ENCODE assay signal across 12 mouse cellular contexts in the genomic region with DNA sequence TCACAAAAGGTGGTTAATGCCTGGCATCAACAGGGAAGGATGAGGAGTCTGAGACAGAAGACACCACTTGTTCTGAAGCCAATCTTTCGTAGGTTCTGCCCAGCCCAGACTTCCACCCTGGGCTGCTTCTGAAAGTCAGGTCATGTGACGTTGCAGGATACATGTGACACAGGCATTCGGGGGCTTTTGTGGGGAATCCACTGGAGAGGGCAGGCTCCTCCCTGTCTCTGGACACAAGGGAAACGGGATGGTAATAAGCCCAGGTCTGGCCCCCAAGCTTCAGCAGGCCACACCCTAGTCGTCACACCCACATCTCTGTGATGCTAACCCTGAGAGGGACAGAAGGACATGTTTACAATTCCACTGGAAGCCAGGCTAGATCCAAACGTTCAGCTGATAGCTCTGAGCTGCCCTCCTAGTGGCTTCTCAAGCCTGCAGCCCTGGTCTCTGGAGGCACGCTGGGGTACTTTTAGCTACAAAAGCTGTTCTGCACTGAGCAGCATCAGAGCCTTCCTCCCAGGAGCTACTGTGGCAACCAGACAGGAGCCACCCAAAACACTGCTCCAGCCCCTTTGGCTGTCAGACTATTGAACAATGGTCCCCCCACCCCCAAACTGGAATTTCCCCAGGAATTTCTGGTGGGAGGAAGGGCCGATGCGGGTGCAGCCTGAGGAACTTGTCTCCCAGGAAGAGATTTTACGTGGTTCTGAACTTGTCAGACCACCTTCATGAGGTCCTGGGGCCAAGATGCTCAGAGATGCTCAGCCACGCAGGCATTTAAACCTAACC. TPM values are rescaled to one million over a fixed set of nuclear protein-coding genes. Genes with fewer than 3 reads are reported as not detected.
DNase-seq lines count a peak whose midpoint lies in the region; ATAC-seq and TF ChIP-seq lines count a peak whose summit lies in the region.
"Had no signal": no experiment of that assay in that cellular context is flagged by ENCODE, and none has a peak within 500 bp of the region (broad histone marks: within the 10 kb centered on the region; RNA-seq: fewer than 3 reads in every experiment).

No protein-coding gene starts in this region.

- H3K9ac ChIP-seq in kidney, embryonic 15.5 days, result no peak overlapping the region
- H3K9ac ChIP-seq in midbrain, embryonic 11.5 days (ENCODE audit: low read length), result peak overlapping the region; percentile 42; the same call in 1 of the 2 replicates
- H3K9ac ChIP-seq in midbrain, postnatal 0 days (replicated peaks; ENCODE audit: low read length, poor library complexity, severe bottlenecking), result no peak overlapping the region
- H3K9ac ChIP-seq: heart, embryonic 15.5 days; liver, embryonic 15.5 days; midbrain, embryonic 15.5 days had no signal

- DNase-seq in kidney, adult 2 months, result no peak
- no peak for DNase-seq in midbrain, embryonic 11.5 days (ENCODE audit: low spot score, missing footprints)
- DNase-seq in midbrain, postnatal 0 days (ENCODE audit: low spot score), result no peak
- no peak for DNase-seq in urinary bladder, adult 2 months (ENCODE audit: low spot score)
- no peak for DNase-seq in ovary, postnatal 14 days (ENCODE audit: low spot score)
- DNase-seq: cerebellum, postnatal 10 days had no signal

- 0 out of 2 replicates have a peak, but pooled peaks have one; percentile 37 for ATAC-seq in kidney, embryonic 15.5 days (replicated peaks; ENCODE audit: low FRiP score)
- ATAC-seq in midbrain, embryonic 11.5 days (ENCODE audit: low FRiP score), result no peak
- ATAC-seq in midbrain, postnatal 0 days (ENCODE audit: low FRiP score), result no peak
- ATAC-seq: midbrain, embryonic 15.5 days had no signal

- no peak overlapping the region for H3K27ac ChIP-seq in kidney, embryonic 15.5 days
- H3K27ac ChIP-seq in kidney, adult 2 months (ENCODE audit: insufficient read depth, low read depth, low read length), result no peak overlapping the region
- no peak overlapping the region for H3K27ac ChIP-seq in midbrain, embryonic 11.5 days (ENCODE audit: low read depth, low read length)
- no peak overlapping the region for H3K27ac ChIP-seq in midbrain, postnatal 0 days (ENCODE audit: low read depth, low read length)
- H3K27ac ChIP-seq in brown adipose tissue, adult 24 weeks (replicated peaks; ENCODE audit: low read depth, low read length), result 0 out of 2 replicates have a peak overlapping the region, but pooled peaks have one; percentile 6
- H3K27ac ChIP-seq: heart, embryonic 15.5 days; layer of hippocampus, adult 2 months; liver, embryonic 15.5 days; midbrain, embryonic 15.5 days had no signal

- no peak overlapping the region for H3K4me3 ChIP-seq in kidney, embryonic 15.5 days (replicated peaks)
- no peak overlapping the region for H3K4me3 ChIP-seq in kidney, adult 2 months (ENCODE audit: insufficient read depth, low read depth, low read length)
- no peak overlapping the region for H3K4me3 ChIP-seq in midbrain, embryonic 11.5 days (ENCODE audit: low read depth, low read length)
- H3K4me3 ChIP-seq in midbrain, postnatal 0 days (ENCODE audit: low read depth, low read length), result no peak overlapping the region
- no peak overlapping the region for H3K4me3 ChIP-seq in brown adipose tissue, adult 24 weeks (ENCODE audit: insufficient read depth, low read depth, low read length)
- H3K4me3 ChIP-seq: heart, embryonic 15.5 days; layer of hippocampus, adult 2 months; liver, embryonic 15.5 days; midbrain, embryonic 15.5 days had no signal

- no peak for TF ChIP-seq CTCF in kidney, adult 2 months (conservative IDR thresholded peaks at IDR 0.05; ENCODE audit: insufficient read depth, insufficient read length, low read depth, low read length)
- no peak for TF ChIP-seq CTCF in midbrain, postnatal 0 days (IDR thresholded peaks at IDR 0.05)

- H3K9me3 ChIP-seq in kidney, embryonic 15.5 days (replicated peaks), result no peaks in the 10 kb centered on the region
- no peaks in the 10 kb centered on the region for H3K9me3 ChIP-seq in midbrain, embryonic 11.5 days (ENCODE audit: control insufficient read depth, low read length)
- H3K9me3 ChIP-seq in midbrain, postnatal 0 days (ENCODE audit: low read length), result no peaks in the 10 kb centered on the region
- H3K9me3 ChIP-seq: heart, embryonic 15.5 days; liver, embryonic 15.5 days; midbrain, embryonic 15.5 days had no signal

- H3K4me1 ChIP-seq in kidney, embryonic 15.5 days, result peaks cover 12% of the 10 kb centered on the region
- no peaks in the 10 kb centered on the region for H3K4me1 ChIP-seq in kidney, adult 2 months (ENCODE audit: control insufficient read depth, insufficient read depth, low read length)
- no peaks in the 10 kb centered on the region for H3K4me1 ChIP-seq in midbrain, embryonic 11.5 days (ENCODE audit: control insufficient read depth, insufficient read depth, low read length)
- H3K4me1 ChIP-seq in midbrain, postnatal 0 days (ENCODE audit: insufficient read depth, low read length), result no peaks in the 10 kb centered on the region
- H3K4me1 ChIP-seq in brown adipose tissue, adult 24 weeks (ENCODE audit: control insufficient read depth, insufficient read depth, insufficient read length, low read length), result peaks cover 1% of the 10 kb centered on the region; the same call in 1 of the 2 replicates
- H3K4me1 ChIP-seq: midbrain, embryonic 15.5 days had no signal

- no peaks in the 10 kb centered on the region for H3K36me3 ChIP-seq in kidney, embryonic 15.5 days
- no peaks in the 10 kb centered on the region for H3K36me3 ChIP-seq in kidney, adult 2 months (ENCODE audit: control insufficient read depth, insufficient read depth, low read length)
- no peaks in the 10 kb centered on the region for H3K36me3 ChIP-seq in midbrain, embryonic 11.5 days (ENCODE audit: control insufficient read depth, insufficient read depth, low read length)
- no peaks in the 10 kb centered on the region for H3K36me3 ChIP-seq in midbrain, postnatal 0 days (ENCODE audit: insufficient read depth, low read length)
- H3K36me3 ChIP-seq: heart, embryonic 15.5 days; liver, embryonic 15.5 days; midbrain, embryonic 15.5 days had no signal

- no peaks in the 10 kb centered on the region for H3K27me3 ChIP-seq in kidney, embryonic 15.5 days
- no peaks in the 10 kb centered on the region for H3K27me3 ChIP-seq in kidney, adult 2 months (replicated peaks; ENCODE audit: control insufficient read depth, insufficient read depth, low read length)
- H3K27me3 ChIP-seq in midbrain, embryonic 11.5 days (ENCODE audit: control insufficient read depth, insufficient read depth, low read length), result no peaks in the 10 kb centered on the region
- H3K27me3 ChIP-seq in midbrain, postnatal 0 days (ENCODE audit: insufficient read depth, low read length), result no peaks in the 10 kb centered on the region
- H3K27me3 ChIP-seq: heart, embryonic 15.5 days; liver, embryonic 15.5 days; midbrain, embryonic 15.5 days had no signal

- no peak for TF ChIP-seq POLR2A in kidney, adult 2 months (IDR thresholded peaks at IDR 0.05; ENCODE audit: low read depth, low read length)

- no peak overlapping the region for H3K4me2 ChIP-seq in kidney, embryonic 15.5 days
- H3K4me2 ChIP-seq in midbrain, embryonic 11.5 days, result no peak overlapping the region
- no peak overlapping the region for H3K4me2 ChIP-seq in midbrain, postnatal 0 days (ENCODE audit: low read depth, low read length, poor library complexity, severe bottlenecking)
- H3K4me2 ChIP-seq: heart, embryonic 15.5 days; liver, embryonic 15.5 days; midbrain, embryonic 15.5 days had no signal

- 36% methylated on average over 11 of the region's 11 CpGs for WGBS in kidney, embryonic 15.5 days
- WGBS in kidney, adult 2 months, result 53% methylated on average over 11 of the region's 11 CpGs
- 73% methylated on average over 11 of the region's 11 CpGs for WGBS in midbrain, embryonic 11.5 days
- WGBS in midbrain, postnatal 0 days, result 61% methylated on average over 11 of the region's 11 CpGs

RNA-seq across cellular contexts. Expression of a gene that starts 42.7 kb away (rescaled TPM):
- polyA plus RNA-seq in kidney, embryonic 15.5 days (2015; fragmentation: Nextera tagmentation; extraction: Ambion mirVana), result 37.7 and 40.6 TPM in 2 replicates
- 67.2 and 71.2 TPM in 2 replicates for polyA plus RNA-seq in kidney, adult 2 months (2012; rRNA removed)
- polyA plus RNA-seq in midbrain, embryonic 11.5 days (2014; fragmentation: Nextera tagmentation; extraction: Ambion mirVana), result 103 and 110 TPM in 2 replicates
- total RNA-seq in midbrain, postnatal 0 days (2014; rRNA removed), result 241 and 278 TPM in 2 replicates
- 122 and 130 TPM in 2 replicates for polyA plus RNA-seq in midbrain, postnatal 0 days (2015; fragmentation: Nextera tagmentation; extraction: Ambion mirVana)
- 6.4 and 7.7 TPM in 2 replicates for polyA plus RNA-seq in brown adipose tissue, adult 24 weeks (2012; ENCODE audit: insufficient read depth, insufficient read length, missing spikeins)
- 17.6 and 22.5 TPM in 2 replicates for polyA plus RNA-seq in urinary bladder, adult 2 months (2012; rRNA removed)

RNA-seq across cellular contexts. Expression of a gene that starts 48.0 kb away (rescaled TPM):
- 122 and 123 TPM in 2 replicates for polyA plus RNA-seq in kidney, embryonic 15.5 days (2015; fragmentation: Nextera tagmentation; extraction: Ambion mirVana)
- 125 and 145 TPM in 2 replicates for polyA plus RNA-seq in kidney, adult 2 months (2012; rRNA removed)
- 61.8 and 63.4 TPM in 2 replicates for polyA plus RNA-seq in midbrain, embryonic 11.5 days (2014; fragmentation: Nextera tagmentation; extraction: Ambion mirVana)
- 19.0 and 22.4 TPM in 2 replicates for total RNA-seq in midbrain, postnatal 0 days (2014; rRNA removed)
- polyA plus RNA-seq in midbrain, postnatal 0 days (2015; fragmentation: Nextera tagmentation; extraction: Ambion mirVana), result 20.5 and 20.7 TPM in 2 replicates
- polyA plus RNA-seq in brown adipose tissue, adult 24 weeks (2012; ENCODE audit: insufficient read depth, insufficient read length, missing spikeins), result 15.6 and 17.6 TPM in 2 replicates
- 47.8 and 57.6 TPM in 2 replicates for polyA plus RNA-seq in urinary bladder, adult 2 months (2012; rRNA removed)
